In genomic region chr7:16784498-16784976, GRCm38 (mm10) we compare ENCODE assay signal across 8 mouse cellular contexts. TPM values are rescaled to one million over a fixed set of nuclear protein-coding genes. Genes with fewer than 3 reads are reported as not detected.
DNase-seq lines count a peak whose midpoint lies in the region; ATAC-seq lines count a peak whose summit lies in the region.

No protein-coding gene starts in this region.

- WGBS in heart, embryonic 12.5 days, result 73% methylated on average over 10 of the region's 10 CpGs
- WGBS in midbrain, embryonic 13.5 days, result 69% methylated on average over 10 of the region's 10 CpGs

- H3K4me3 ChIP-seq in heart, embryonic 12.5 days, result peak overlapping the region; percentile 77
- peak overlapping the region; percentile 85 for H3K4me3 ChIP-seq in brown adipose tissue, adult 24 weeks (ENCODE audit: insufficient read depth, low read depth, low read length)
- H3K4me3 ChIP-seq in midbrain, embryonic 13.5 days (replicated peaks), result no peak overlapping the region

- peaks cover 41% of the 10 kb centered on the region for H3K4me1 ChIP-seq in heart, embryonic 12.5 days (replicated peaks)
- H3K4me1 ChIP-seq in brown adipose tissue, adult 24 weeks (ENCODE audit: control insufficient read depth, insufficient read depth, insufficient read length, low read length), result peaks cover 2% of the 10 kb centered on the region; the same call in 1 of the 2 replicates
- H3K4me1 ChIP-seq in midbrain, embryonic 13.5 days (replicated peaks), result peaks cover 42% of the 10 kb centered on the region

- H3K36me3 ChIP-seq in heart, embryonic 12.5 days, result peaks cover 24% of the 10 kb centered on the region
- 0 out of 2 replicates have a peak, but pooled peaks cover 2% of the 10 kb centered on the region for H3K36me3 ChIP-seq in midbrain, embryonic 13.5 days

- H3K9ac ChIP-seq in heart, embryonic 12.5 days, result 0 out of 2 replicates have a peak overlapping the region, but pooled peaks have one; percentile 87
- H3K9ac ChIP-seq in midbrain, embryonic 13.5 days (replicated peaks), result no peak overlapping the region

- ATAC-seq in heart, embryonic 12.5 days (ENCODE audit: insufficient number of reproducible peaks, low FRiP score), result no peak
- no peak for ATAC-seq in midbrain, embryonic 13.5 days

- no peaks in the 10 kb centered on the region for H3K27me3 ChIP-seq in heart, embryonic 12.5 days (replicated peaks)
- H3K27me3 ChIP-seq in midbrain, embryonic 13.5 days, result 0 out of 2 replicates have a peak, but pooled peaks cover 14% of the 10 kb centered on the region

- H3K9me3 ChIP-seq in heart, embryonic 12.5 days (replicated peaks), result no peaks in the 10 kb centered on the region
- H3K9me3 ChIP-seq in midbrain, embryonic 13.5 days, result no peaks in the 10 kb centered on the region

- DNase-seq in heart, postnatal 14 days, result no peak
- peak; percentile 73 for DNase-seq in kidney, postnatal 14 days
- DNase-seq in cerebellum, postnatal 36 days, result no peak
- DNase-seq in cerebellum, adult 18-20 months, result no peak
- no peak for DNase-seq in gastrocnemius, postnatal 4 days (ENCODE audit: low spot score in 2 of 2)

- H3K27ac ChIP-seq in heart, embryonic 12.5 days (ENCODE audit: poor library complexity, severe bottlenecking), result no peak overlapping the region
- peak overlapping the region; percentile 70 for H3K27ac ChIP-seq in brown adipose tissue, adult 24 weeks (replicated peaks; ENCODE audit: low read depth, low read length)
- H3K27ac ChIP-seq in midbrain, embryonic 13.5 days, result no peak overlapping the region

- peak overlapping the region; percentile 95 for H3K4me2 ChIP-seq in heart, embryonic 12.5 days
- H3K4me2 ChIP-seq in midbrain, embryonic 13.5 days (replicated peaks), result peak overlapping the region; percentile 96; the same call in 1 of the 2 replicates

- intact Hi-C loops in heart, postnatal 14 days (cut with DNase I), result loop anchor here (5.0 kb wide), 1 partner anchor 37 kb away; no protein-coding TSS in a partner anchor

RNA-seq across cellular contexts. Expression of gene Slc1a5, which starts 3.4 kb away (rescaled TPM):
- 50.8 and 52.0 TPM in 2 replicates for polyA plus RNA-seq in heart, embryonic 12.5 days (2016; fragmentation: Nextera tagmentation; extraction: Ambion mirVana)
- 10 to 100 TPM; 26.5 to 35.4 TPM for total RNA-seq in heart, postnatal 14 days (2021)
- polyA plus RNA-seq in brown adipose tissue, adult 24 weeks (2012; ENCODE audit: insufficient read depth, insufficient read length, missing spikeins), result 297 and 414 TPM in 2 replicates
- 13.8 and 14.9 TPM in 2 replicates for polyA plus RNA-seq in midbrain, embryonic 13.5 days (2015; fragmentation: Nextera tagmentation; extraction: Ambion mirVana)
- 10 to 100 TPM; 51.8 to 55.1 TPM for total RNA-seq in gastrocnemius, postnatal 4 days (2021)

RNA-seq across cellular contexts. Expression of gene Strn4, which starts 31.2 kb away (rescaled TPM):
- polyA plus RNA-seq in heart, embryonic 12.5 days (2016; fragmentation: Nextera tagmentation; extraction: Ambion mirVana), result 97.4 and 103 TPM in 2 replicates
- 10 to 100 TPM; 65.3 to 69.1 TPM for total RNA-seq in heart, postnatal 14 days (2021)
- 19.4 and 21.5 TPM in 2 replicates for polyA plus RNA-seq in brown adipose tissue, adult 24 weeks (2012; ENCODE audit: insufficient read depth, insufficient read length, missing spikeins)
- 184 and 186 TPM in 2 replicates for polyA plus RNA-seq in midbrain, embryonic 13.5 days (2015; fragmentation: Nextera tagmentation; extraction: Ambion mirVana)
- total RNA-seq in gastrocnemius, postnatal 4 days (2021), result 10 to 100 TPM; 66.6 to 78.7 TPM

RNA-seq across cellular contexts. Expression of gene Fkrp, which starts 32.0 kb away (rescaled TPM):
- polyA plus RNA-seq in heart, embryonic 12.5 days (2016; fragmentation: Nextera tagmentation; extraction: Ambion mirVana), result 37.6 and 37.8 TPM in 2 replicates
- total RNA-seq in heart, postnatal 14 days (2021), result 10 to 100 TPM; 42.8 to 45.5 TPM
- polyA plus RNA-seq in brown adipose tissue, adult 24 weeks (2012; ENCODE audit: insufficient read depth, insufficient read length, missing spikeins), result 8.4 and 11.1 TPM in 2 replicates
- polyA plus RNA-seq in midbrain, embryonic 13.5 days (2015; fragmentation: Nextera tagmentation; extraction: Ambion mirVana), result 43.9 and 46.1 TPM in 2 replicates
- total RNA-seq in gastrocnemius, postnatal 4 days (2021), result 10 to 100 TPM; 22.7 to 22.9 TPM

RNA-seq across cellular contexts. Expression of gene Ap2s1, which starts 46.3 kb away (rescaled TPM):
- 208 and 210 TPM in 2 replicates for polyA plus RNA-seq in heart, embryonic 12.5 days (2016; fragmentation: Nextera tagmentation; extraction: Ambion mirVana)
- 100 to 1,000 TPM in 1 of 2 experiments, 10 to 100 TPM in 1; 89.4 to 102 TPM for total RNA-seq in heart, postnatal 14 days (2021)
- polyA plus RNA-seq in brown adipose tissue, adult 24 weeks (2012; ENCODE audit: insufficient read depth, insufficient read length, missing spikeins), result 80.6 and 87.2 TPM in 2 replicates
- 360 and 361 TPM in 2 replicates for polyA plus RNA-seq in midbrain, embryonic 13.5 days (2015; fragmentation: Nextera tagmentation; extraction: Ambion mirVana)
- total RNA-seq in gastrocnemius, postnatal 4 days (2021), result 100 to 1,000 TPM in 1 of 2 experiments, 10 to 100 TPM in 1; 86.6 to 106 TPM

RNA-seq across cellular contexts. Expression of gene Prkd2, which starts 58.2 kb away (rescaled TPM):
- 10.8 and 11.8 TPM in 2 replicates for polyA plus RNA-seq in heart, embryonic 12.5 days (2016; fragmentation: Nextera tagmentation; extraction: Ambion mirVana)
- total RNA-seq in heart, postnatal 14 days (2021), result 10 to 100 TPM; 35.3 to 35.9 TPM
- polyA plus RNA-seq in brown adipose tissue, adult 24 weeks (2012; ENCODE audit: insufficient read depth, insufficient read length, missing spikeins), result 8.5 and 11.3 TPM in 2 replicates
- 6.4 and 6.6 TPM in 2 replicates for polyA plus RNA-seq in midbrain, embryonic 13.5 days (2015; fragmentation: Nextera tagmentation; extraction: Ambion mirVana)
- total RNA-seq in gastrocnemius, postnatal 4 days (2021), result 10 to 100 TPM; 16.8 to 17.4 TPM
